Mouse (Mus musculus): ENCODE results near the gene 2010300C02Rik. TPM values are rescaled to one million over a fixed set of nuclear protein-coding genes. Genes with fewer than 3 reads are reported as not detected.
"Not testable (repeated sequence)": the region's sequence is repeated elsewhere in the genome, so short reads cannot be mapped to it uniquely, and the experiment has no call there.

Gene 2010300C02Rik
- total and polyA plus RNA-seq, 2 experiments from 2014 or later, result 5.3 to 10.0 TPM

- Histone ChIP-seq H3K9ac (replicated peaks; ENCODE audit: low read length) (no peak overlapping the region), H3K27me3 (ENCODE audit: insufficient read depth, low read length) (no peaks in the 10 kb centered on the region), H3K4me1 (ENCODE audit: insufficient read depth, low read length) (no peaks in the 10 kb centered on the region), H3K4me2 (ENCODE audit: low read depth, low read length) (no peak overlapping the region), H3K27ac (no peak overlapping the region), H3K4me3 (ENCODE audit: low read length) (no peak overlapping the region), H3K9me3 (ENCODE audit: low read length) (no peaks in the 10 kb centered on the region), H3K36me3 (ENCODE audit: insufficient read depth, low read length) (no peaks in the 10 kb centered on the region)
- TF ChIP-seq CTCF (IDR thresholded peaks at IDR 0.05; ENCODE audit: low read depth), result no peak
- ATAC-seq, result no peak
- 58% methylated on average over 4 of the region's 4 CpGs for WGBS
- DNase-seq (ENCODE audit: low spot score), result no peak
These were observed 109.6 kb downstream of the 2010300C02Rik start for GRCm38 (mm10) chr1:37610242-37610641.

- H3K4me1 ChIP-seq (ENCODE audit: insufficient read depth, low read length); H3K36me3 ChIP-seq (ENCODE audit: insufficient read depth, low read length); H3K27me3 ChIP-seq (ENCODE audit: insufficient read depth, low read length); H3K27ac ChIP-seq; H3K4me3 ChIP-seq (ENCODE audit: low read length); H3K9ac ChIP-seq (replicated peaks; ENCODE audit: low read length); DNase-seq (ENCODE audit: low spot score); ATAC-seq; H3K4me2 ChIP-seq (ENCODE audit: low read depth, low read length); H3K9me3 ChIP-seq (ENCODE audit: low read length): not testable (repeated sequence)
- WGBS, result 85% methylated on average over 4 of the region's 5 CpGs
These were observed 114.2 kb downstream of the 2010300C02Rik start for GRCm38 (mm10) chr1:37605694-37606093.

- no peak for TF ChIP-seq CTCF (IDR thresholded peaks at IDR 0.05; ENCODE audit: low read depth)
- no peaks in the 10 kb centered on the region for H3K9me3 ChIP-seq (ENCODE audit: low read length)
- DNase-seq (ENCODE audit: low spot score) (no peak), ATAC-seq (no peak)
- H3K27me3 ChIP-seq (ENCODE audit: insufficient read depth, low read length), result no peaks in the 10 kb centered on the region
- no peak overlapping the region for H3K4me3 ChIP-seq (ENCODE audit: low read length)
- 92% methylated on average over 10 of the region's 10 CpGs for WGBS
- H3K4me1 ChIP-seq (ENCODE audit: insufficient read depth, low read length), result no peaks in the 10 kb centered on the region
- no peak overlapping the region for H3K9ac ChIP-seq (replicated peaks; ENCODE audit: low read length)
- no peaks in the 10 kb centered on the region for H3K36me3 ChIP-seq (ENCODE audit: insufficient read depth, low read length)
- no peak overlapping the region for H3K27ac ChIP-seq
- no peak overlapping the region for H3K4me2 ChIP-seq (ENCODE audit: low read depth, low read length)
These were observed 116.7 kb downstream of the 2010300C02Rik start for GRCm38 (mm10) chr1:37603206-37603605.

GRCm38 (mm10) chr1:37602268-37602667, 117.6 kb downstream of the 2010300C02Rik start:
- Histone ChIP-seq H3K9me3 (ENCODE audit: low read length) (no peaks in the 10 kb centered on the region), H3K36me3 (ENCODE audit: insufficient read depth, low read length) (no peaks in the 10 kb centered on the region), H3K4me2 (ENCODE audit: low read depth, low read length) (no peak overlapping the region), H3K27me3 (ENCODE audit: insufficient read depth, low read length) (no peaks in the 10 kb centered on the region), H3K4me3 (ENCODE audit: low read length) (no peak overlapping the region), H3K27ac (no peak overlapping the region), H3K9ac (replicated peaks; ENCODE audit: low read length) (no peak overlapping the region), H3K4me1 (ENCODE audit: insufficient read depth, low read length) (no peaks in the 10 kb centered on the region)
- no peak for DNase-seq (ENCODE audit: low spot score)
- TF ChIP-seq CTCF (IDR thresholded peaks at IDR 0.05; ENCODE audit: low read depth), result no peak
- WGBS, result 90% methylated on average over 4 of the region's 4 CpGs
- no peak for ATAC-seq

GRCm38 (mm10) chr1:37601461-37601860, 118.4 kb downstream of the 2010300C02Rik start:
- DNase-seq (ENCODE audit: low spot score), result no peak
- TF ChIP-seq CTCF (IDR thresholded peaks at IDR 0.05; ENCODE audit: low read depth), result no peak
- H3K9me3 ChIP-seq (ENCODE audit: low read length), result no peaks in the 10 kb centered on the region
- no peak for ATAC-seq
- H3K27ac ChIP-seq, result no peak overlapping the region
- no peak overlapping the region for H3K9ac ChIP-seq (replicated peaks; ENCODE audit: low read length)
- H3K4me2 ChIP-seq (ENCODE audit: low read depth, low read length), result no peak overlapping the region
- no peaks in the 10 kb centered on the region for H3K27me3 ChIP-seq (ENCODE audit: insufficient read depth, low read length)
- WGBS, result 86% methylated on average over 8 of the region's 8 CpGs
- no peaks in the 10 kb centered on the region for H3K36me3 ChIP-seq (ENCODE audit: insufficient read depth, low read length)
- no peaks in the 10 kb centered on the region for H3K4me1 ChIP-seq (ENCODE audit: insufficient read depth, low read length)
- H3K4me3 ChIP-seq (ENCODE audit: low read length), result no peak overlapping the region

- H3K9ac ChIP-seq (replicated peaks; ENCODE audit: low read length), result no peak overlapping the region
- H3K27ac ChIP-seq, result no peak overlapping the region
- no peaks in the 10 kb centered on the region for H3K9me3 ChIP-seq (ENCODE audit: low read length)
- H3K36me3 ChIP-seq (ENCODE audit: insufficient read depth, low read length), result no peaks in the 10 kb centered on the region
- no peak for ATAC-seq
- no peak overlapping the region for H3K4me3 ChIP-seq (ENCODE audit: low read length)
- H3K27me3 ChIP-seq (ENCODE audit: insufficient read depth, low read length), result no peaks in the 10 kb centered on the region
- H3K4me1 ChIP-seq (ENCODE audit: insufficient read depth, low read length), result no peaks in the 10 kb centered on the region
- DNase-seq (ENCODE audit: low spot score), result no peak
- WGBS, result 73% methylated on average over 9 of the region's 9 CpGs
- TF ChIP-seq CTCF (IDR thresholded peaks at IDR 0.05; ENCODE audit: low read depth), result no peak
- no peak overlapping the region for H3K4me2 ChIP-seq (ENCODE audit: low read depth, low read length)
These were observed 119.2 kb downstream of the 2010300C02Rik start for GRCm38 (mm10) chr1:37600640-37601175.

- H3K27me3 ChIP-seq (ENCODE audit: insufficient read depth, low read length), result no peaks in the 10 kb centered on the region
- no peak for ATAC-seq
- no peak for TF ChIP-seq CTCF (IDR thresholded peaks at IDR 0.05; ENCODE audit: low read depth)
- no peak overlapping the region for H3K9ac ChIP-seq (replicated peaks; ENCODE audit: low read length)
- no peak overlapping the region for H3K4me2 ChIP-seq (ENCODE audit: low read depth, low read length)
- no peak overlapping the region for H3K27ac ChIP-seq
- H3K36me3 ChIP-seq (ENCODE audit: insufficient read depth, low read length), result no peaks in the 10 kb centered on the region
- H3K9me3 ChIP-seq (ENCODE audit: low read length), result no peaks in the 10 kb centered on the region
- H3K4me1 ChIP-seq (ENCODE audit: insufficient read depth, low read length), result no peaks in the 10 kb centered on the region
- no peak for DNase-seq (ENCODE audit: low spot score)
- H3K4me3 ChIP-seq (ENCODE audit: low read length), result no peak overlapping the region
- 74% methylated on average over 5 of the region's 5 CpGs for WGBS
These were observed 120.9 kb downstream of the 2010300C02Rik start for GRCm38 (mm10) chr1:37598986-37599385.

- not testable (repeated sequence) for H3K27ac ChIP-seq; DNase-seq (ENCODE audit: low spot score); H3K9me3 ChIP-seq (ENCODE audit: low read length); H3K4me1 ChIP-seq (ENCODE audit: insufficient read depth, low read length); H3K9ac ChIP-seq (replicated peaks; ENCODE audit: low read length); H3K4me2 ChIP-seq (ENCODE audit: low read depth, low read length); H3K4me3 ChIP-seq (ENCODE audit: low read length); ATAC-seq; H3K36me3 ChIP-seq (ENCODE audit: insufficient read depth, low read length); H3K27me3 ChIP-seq (ENCODE audit: insufficient read depth, low read length)
- 90% methylated on average over 3 of the region's 3 CpGs for WGBS
These were observed 125.1 kb downstream of the 2010300C02Rik start for GRCm38 (mm10) chr1:37594812-37595211.

Measured in hindbrain, postnatal 0 days (tissue).